Mouse (Mus musculus) ES-E14 (cell line): ENCODE measurements at regions not wholly inside any gene's neighbourhood (a gene's known extent, or its start where the extent isn't known, plus 50 kb on each side); places are given as distances from the start of the nearest gene placed in this dataset.

ENCODE experiments used
- DNase-seq: peaks from one replicate; pipeline ENCODE4 v3.0.0-alpha.2; 2013; ENCODE audit warnings: low read depth, low spot score
- H3K27ac ChIP-seq: 2 replicates; pipeline ENCODE4 v1.5.1; 2012; ENCODE audit warnings: low read depth, mild to moderate bottlenecking, low read length, moderate library complexity, mixed read lengths; ENCODE audit not compliant: poor library complexity, insufficient read depth, severe bottlenecking
- H3K36me3 ChIP-seq: 2 replicates; pipeline ENCODE4 v1.6.1; 2012; ENCODE audit warnings: mild to moderate bottlenecking, low read length, moderate library complexity, mixed read lengths; ENCODE audit not compliant: control insufficient read depth, poor library complexity, insufficient read depth, severe bottlenecking
- H3K4me1 ChIP-seq, 2 experiments: fragments of 150-350 bp in 1 of 2; sonication (generic) in 1 of 2; 2 replicates each; pipeline ENCODE4 v1.6.1; 2012; ENCODE audit warnings: low read length in 2 of 2, mild to moderate bottlenecking in 1 of 2, mixed read lengths in 1 of 2; ENCODE audit not compliant: control insufficient read depth in 2 of 2, insufficient read depth in 2 of 2, poor library complexity in 1 of 2
- H3K4me3 ChIP-seq, 2 experiments: fragments of 150-350 bp in 1 of 2; sonication (generic) in 1 of 2; 2 replicates each; pipeline ENCODE4 v1.5.1; 2012; ENCODE audit warnings: low read length in 2 of 2, low read depth in 1 of 2, mild to moderate bottlenecking in 1 of 2, mixed read lengths in 1 of 2; ENCODE audit not compliant: insufficient read depth in 1 of 2, poor library complexity in 1 of 2, severe bottlenecking in 1 of 2
- H3K9ac ChIP-seq: 2 replicates; pipeline ENCODE4 v1.6.1; 2012; ENCODE audit warnings: low read depth, mild to moderate bottlenecking, low read length, mixed read lengths; ENCODE audit not compliant: poor library complexity, insufficient read depth, severe bottlenecking
- H3K9me3 ChIP-seq: fragments of 150-350 bp; sonication (generic); 2 replicates; pipeline ENCODE4 v1.6.1; 2012; ENCODE audit warnings: low read depth, mild to moderate bottlenecking, low read length; ENCODE audit not compliant: control insufficient read depth, insufficient read depth
- CHD2 ChIP-seq: IDR thresholded peaks from 2 replicates; pipeline ENCODE4 v1.6.1; 2014; ENCODE audit warnings: mild to moderate bottlenecking, low read depth, low read length, inconsistent platforms
- HCFC1 ChIP-seq: IDR thresholded peaks from 2 replicates; pipeline ENCODE4 v1.6.1; 2012; ENCODE audit warnings: low read length, inconsistent platforms, borderline replicate concordance; ENCODE audit not compliant: insufficient read depth
- MAFK ChIP-seq: IDR thresholded peaks from 2 replicates; pipeline ENCODE4 v1.6.1; 2014; ENCODE audit warnings: mild to moderate bottlenecking, low read depth, low read length, inconsistent platforms; ENCODE audit not compliant: insufficient read depth
- ZC3H11A ChIP-seq: IDR thresholded peaks from 2 replicates; pipeline ENCODE4 v1.6.1; 2012; ENCODE audit warnings: low read depth, mild to moderate bottlenecking, inconsistent platforms, low read length, borderline replicate concordance
- ZNF384 ChIP-seq: IDR thresholded peaks from 2 replicates; pipeline ENCODE4 v1.6.1; 2012; ENCODE audit warnings: low read depth, low read length, inconsistent platforms
- in situ Hi-C, 2 experiments: fragments of 600-800 bp; cut with MboI; formaldehyde crosslinking; loops; one replicate each; pipeline ENCODE4 v1.15.1; 2025; ENCODE audit warnings: low sequenced_read_pairs in 2 of 2, inconsistent platforms in 1 of 2; ENCODE audit not compliant: unreplicated experiment in 2 of 2

DNA sequence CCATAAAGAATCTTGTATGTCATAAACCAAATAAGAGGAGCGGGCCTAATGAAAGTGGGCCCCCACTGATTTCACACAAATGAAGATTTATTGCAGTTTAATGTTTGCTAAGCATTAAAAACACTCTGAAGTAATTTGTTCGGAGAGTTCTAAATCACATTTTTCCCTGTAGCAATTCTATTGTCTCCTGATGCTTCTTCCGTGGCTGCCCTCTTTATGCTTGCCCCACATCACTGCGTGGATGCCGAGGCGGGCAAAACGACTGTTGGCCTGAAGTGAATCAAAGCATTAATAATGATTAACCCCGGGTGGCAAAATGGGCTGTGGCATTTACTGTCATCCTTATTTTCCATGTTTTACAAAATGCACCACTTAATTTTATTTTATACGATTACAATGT, 134.9 kb upstream of the E2f7 start:
- H3K36me3 ChIP-seq, result no peaks in the 10 kb centered on the region
- no peak for TF ChIP-seq ZNF384
- TF ChIP-seq MAFK, result no peak
- TF ChIP-seq CHD2, result no peak
- no peak for TF ChIP-seq ZC3H11A
- no peak for TF ChIP-seq HCFC1
- H3K4me1 ChIP-seq, result no peaks in the 10 kb centered on the region
- H3K9ac ChIP-seq, result no peak overlapping the region
- DNase-seq, result no peak
- H3K9me3 ChIP-seq, result no peaks in the 10 kb centered on the region
- no peak overlapping the region for H3K4me3 ChIP-seq
- in situ Hi-C loops, result no loop called here
- no peak overlapping the region for H3K27ac ChIP-seq

DNA sequence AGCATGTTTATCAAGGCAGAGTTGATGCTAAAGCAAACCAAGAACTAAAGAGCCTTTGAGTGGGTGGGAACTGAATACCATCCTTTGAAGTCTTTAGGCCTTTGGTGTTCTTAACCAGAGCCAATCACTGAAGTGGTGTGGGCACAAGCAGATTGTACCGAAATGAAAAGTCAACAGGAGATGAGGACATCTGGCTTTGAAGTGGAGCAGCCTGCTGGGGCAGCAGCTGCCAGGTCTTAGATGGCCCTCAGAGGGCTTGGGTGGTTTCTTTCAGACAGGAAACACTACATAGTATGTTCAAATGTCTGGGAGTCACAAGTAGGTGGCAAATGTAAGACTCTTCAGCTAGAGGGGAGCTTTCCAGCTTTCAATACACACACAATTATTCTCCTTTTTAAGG, 128.2 kb upstream of the E2f7 start:
- no peaks in the 10 kb centered on the region for H3K9me3 ChIP-seq
- H3K4me1 ChIP-seq, result no peaks in the 10 kb centered on the region
- in situ Hi-C loops, result no loop called here
- H3K27ac ChIP-seq, result no peak overlapping the region
- H3K9ac ChIP-seq, result no peak overlapping the region
- DNase-seq, result no peak
- H3K4me3 ChIP-seq, result no peak overlapping the region
- TF ChIP-seq HCFC1 (no peak), CHD2 (no peak), ZC3H11A (no peak)
- H3K36me3 ChIP-seq, result no peaks in the 10 kb centered on the region

DNA sequence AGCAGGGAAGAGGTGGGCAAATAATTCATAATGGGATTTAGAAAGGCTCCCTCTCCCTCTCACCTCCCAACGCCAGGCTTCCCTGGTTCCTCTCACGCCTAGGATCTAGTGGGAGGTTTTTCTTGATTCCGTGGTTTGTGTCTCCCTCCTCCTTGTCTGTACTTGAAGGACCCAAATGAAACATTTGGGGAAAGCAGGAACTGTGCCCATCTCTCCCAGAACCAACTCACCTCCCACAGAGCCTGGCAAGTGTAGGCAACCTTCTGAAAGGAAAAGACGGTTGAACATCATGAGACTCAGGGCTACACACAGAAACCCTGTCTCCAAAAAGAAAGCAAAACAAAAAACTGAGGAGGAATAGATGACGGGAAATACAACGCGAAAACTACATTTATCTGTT, 126.0 kb upstream of the E2f7 start:
- H3K4me1 ChIP-seq, result no peaks in the 10 kb centered on the region
- no peak overlapping the region for H3K4me3 ChIP-seq
- no peak overlapping the region for H3K9ac ChIP-seq
- no peak for DNase-seq
- H3K27ac ChIP-seq, result no peak overlapping the region
- in situ Hi-C loops, result no loop called here
- H3K36me3 ChIP-seq, result no peaks in the 10 kb centered on the region
- H3K9me3 ChIP-seq, result no peaks in the 10 kb centered on the region
- TF ChIP-seq ZNF384 (no peak), ZC3H11A (no peak), CHD2 (no peak), MAFK (no peak)

DNA sequence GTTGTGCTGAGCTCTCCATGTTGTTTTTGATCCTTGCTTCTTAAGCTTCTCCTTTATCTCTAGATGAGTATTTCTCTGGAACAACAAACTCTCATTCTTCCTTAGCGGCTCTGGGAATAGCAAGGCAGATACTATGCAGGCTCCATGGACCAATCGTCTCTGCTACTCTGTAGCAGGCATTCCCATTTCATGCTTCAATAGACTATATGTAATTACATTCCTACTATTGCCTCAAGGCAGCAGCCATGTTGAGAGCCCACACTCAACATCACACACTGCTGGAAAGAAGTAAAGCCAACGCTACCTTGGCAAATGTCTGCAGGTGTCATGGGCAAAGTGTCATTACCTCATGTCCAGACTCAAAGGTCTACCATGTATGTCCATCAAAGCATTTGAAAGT, 119.6 kb upstream of the E2f7 start:
- no peak overlapping the region for H3K4me3 ChIP-seq
- no peak overlapping the region for H3K9ac ChIP-seq
- TF ChIP-seq ZNF384 (no peak), CHD2 (no peak), ZC3H11A (no peak), MAFK (no peak), HCFC1 (no peak)
- no peak overlapping the region for H3K27ac ChIP-seq
- H3K4me1 ChIP-seq, result no peaks in the 10 kb centered on the region
- in situ Hi-C loops, result no loop called here
- no peaks in the 10 kb centered on the region for H3K36me3 ChIP-seq
- no peaks in the 10 kb centered on the region for H3K9me3 ChIP-seq
- no peak for DNase-seq

DNA sequence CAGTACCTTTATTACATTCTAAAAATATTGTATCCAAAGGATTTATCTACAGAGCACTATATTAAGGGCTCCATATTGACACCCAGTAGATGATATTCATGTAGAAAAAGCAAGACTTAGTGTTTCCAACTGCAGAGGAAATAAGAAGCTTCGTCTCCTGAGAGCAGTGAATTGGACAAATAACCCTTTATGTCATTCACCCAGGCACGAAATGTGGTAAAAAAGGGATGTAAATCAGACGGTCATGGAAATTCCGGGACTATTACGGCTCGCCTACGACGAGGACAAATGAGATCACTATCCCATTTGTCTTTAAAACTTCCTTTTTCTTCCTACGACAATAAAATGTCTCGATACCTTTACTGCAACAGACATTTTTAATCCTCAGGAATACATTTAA, 104.8 kb upstream of the E2f7 start:
- Histone ChIP-seq H3K4me1 (no peaks in the 10 kb centered on the region), H3K36me3 (no peaks in the 10 kb centered on the region), H3K9me3 (no peaks in the 10 kb centered on the region), H3K27ac (no peak overlapping the region), H3K4me3 (no peak overlapping the region), H3K9ac (no peak overlapping the region)
- no peak for DNase-seq
- in situ Hi-C loops, result no loop called here
- TF ChIP-seq MAFK, result no peak
- no peak for TF ChIP-seq ZC3H11A
- no peak for TF ChIP-seq HCFC1
- TF ChIP-seq CHD2, result no peak
- no peak for TF ChIP-seq ZNF384
